In genomic region chr17:45734881-45735280, GRCm38 (mm10) we compare ENCODE assay signal across 9 mouse cellular contexts. TPM values are rescaled to one million over a fixed set of nuclear protein-coding genes. Genes with fewer than 3 reads are reported as not detected.
DNase-seq lines count a peak whose midpoint lies in the region; ATAC-seq and TF ChIP-seq lines count a peak whose summit lies in the region.
"Had no signal": no experiment of that assay in that cellular context is flagged by ENCODE, and none has a peak within 500 bp of the region (broad histone marks: within the 10 kb centered on the region; RNA-seq: fewer than 3 reads in every experiment).

No protein-coding gene starts in this region.

- ATAC-seq in heart, embryonic 12.5 days (ENCODE audit: insufficient number of reproducible peaks, low FRiP score), result no peak
- ATAC-seq in G1E (ENCODE audit: extremely low read depth, insufficient number of reproducible peaks, low FRiP score, poor library complexity, severe bottlenecking), result no peak
- ATAC-seq in forebrain, embryonic 13.5 days, result no peak
- no peak for ATAC-seq in liver, embryonic 13.5 days (ENCODE audit: low read depth)

- no peaks in the 10 kb centered on the region for H3K9me3 ChIP-seq in heart, embryonic 12.5 days (replicated peaks)
- no peaks in the 10 kb centered on the region for H3K9me3 ChIP-seq in G1E (replicated peaks)
- H3K9me3 ChIP-seq in forebrain, embryonic 13.5 days (replicated peaks), result no peaks in the 10 kb centered on the region
- H3K9me3 ChIP-seq in liver, embryonic 13.5 days (replicated peaks), result no peaks in the 10 kb centered on the region

- TF ChIP-seq CTCF in G1E (IDR thresholded peaks at IDR 0.05; ENCODE audit: low read depth, low read length), result no peak

- no peak overlapping the region for H3K4me2 ChIP-seq in heart, embryonic 12.5 days
- peak overlapping the region; percentile 78 for H3K4me2 ChIP-seq in forebrain, embryonic 13.5 days
- H3K4me2 ChIP-seq in liver, embryonic 13.5 days, result no peak overlapping the region

- DNase-seq in heart, postnatal 36 days, result no peak
- DNase-seq in G1E (ENCODE audit: low spot score), result peak; percentile 47
- peak; percentile 31 for DNase-seq in liver, embryonic 13.5 days
- DNase-seq in layer of hippocampus, adult 18-20 months (ENCODE audit: low spot score in 2 of 2), result no peak
- no peak for DNase-seq in left cerebral cortex, adult 9 months (ENCODE audit: low spot score in 2 of 2)
- no peak for DNase-seq in right cerebral cortex, postnatal 14 days

- 63% methylated on average over 4 of the region's 4 CpGs for WGBS in heart, embryonic 12.5 days
- 50% methylated on average over 4 of the region's 4 CpGs for WGBS in forebrain, embryonic 13.5 days
- WGBS in liver, embryonic 13.5 days (ENCODE audit: insufficient replicate concordance), result 74% methylated on average over 4 of the region's 4 CpGs

- intact Hi-C loops in heart, postnatal 36 days (cut with DNase I), result loop anchor here (1.0 to 5.0 kb wide), 3 partner anchors 81 to 517 kb away; partner anchors contain the start of genes Lrrc73 and Vegfa

- peaks cover 48% of the 10 kb centered on the region for H3K4me1 ChIP-seq in heart, embryonic 12.5 days (replicated peaks)
- H3K4me1 ChIP-seq in G1E (ENCODE audit: insufficient read depth, low read depth, low read length), result peaks cover 85% of the 10 kb centered on the region
- peaks cover 43% of the 10 kb centered on the region for H3K4me1 ChIP-seq in forebrain, embryonic 13.5 days
- peaks cover 48% of the 10 kb centered on the region for H3K4me1 ChIP-seq in liver, embryonic 13.5 days (replicated peaks)

- peak overlapping the region; percentile 61 for H3K27ac ChIP-seq in heart, embryonic 12.5 days (ENCODE audit: poor library complexity, severe bottlenecking)
- H3K27ac ChIP-seq in forebrain, embryonic 13.5 days, result peak overlapping the region; percentile 83
- H3K27ac ChIP-seq in liver, embryonic 13.5 days, result peak overlapping the region; percentile 74

- H3K9ac ChIP-seq in heart, embryonic 12.5 days, result no peak overlapping the region
- peak overlapping the region; percentile 68 for H3K9ac ChIP-seq in forebrain, embryonic 13.5 days
- H3K9ac ChIP-seq in liver, embryonic 13.5 days, result 0 out of 2 replicates have a peak overlapping the region, but pooled peaks have one; percentile 4

- no peak overlapping the region for H3K4me3 ChIP-seq in heart, embryonic 12.5 days
- peak overlapping the region; percentile 74 for H3K4me3 ChIP-seq in G1E (ENCODE audit: low read depth, low read length)
- no peak overlapping the region for H3K4me3 ChIP-seq in forebrain, embryonic 13.5 days
- H3K4me3 ChIP-seq in liver, embryonic 13.5 days (replicated peaks), result no peak overlapping the region

- H3K36me3 ChIP-seq in heart, embryonic 12.5 days, result no peaks in the 10 kb centered on the region
- peaks cover 12% of the 10 kb centered on the region for H3K36me3 ChIP-seq in G1E (replicated peaks)
- H3K36me3 ChIP-seq in forebrain, embryonic 13.5 days (ENCODE audit: poor library complexity, severe bottlenecking), result no peaks in the 10 kb centered on the region
- H3K36me3 ChIP-seq in liver, embryonic 13.5 days, result no peaks in the 10 kb centered on the region

- H3K27me3 ChIP-seq in heart, embryonic 12.5 days (replicated peaks), result peaks cover 24% of the 10 kb centered on the region
- H3K27me3 ChIP-seq in G1E (ENCODE audit: insufficient read depth, low read length), result no peaks in the 10 kb centered on the region; the same call in 1 of the 2 replicates
- H3K27me3 ChIP-seq in forebrain, embryonic 13.5 days, result peaks cover 20% of the 10 kb centered on the region; the same call in 1 of the 2 replicates
- H3K27me3 ChIP-seq in liver, embryonic 13.5 days, result peaks cover 43% of the 10 kb centered on the region

RNA-seq across cellular contexts. Expression of gene 1600014C23Rik, which starts 1.2 kb away (rescaled TPM):
- 0.61 TPM in 1 of 2 replicates, not detected in the other for polyA plus RNA-seq in heart, embryonic 12.5 days (2016; fragmentation: Nextera tagmentation; extraction: Ambion mirVana)
- total RNA-seq in heart, postnatal 36 days (2021), result not detected
- total RNA-seq in G1E (2014; fragmentation: Nextera tagmentation) (11.8 TPM in 1 of 2 replicates, not detected in the other), G1E (2017) (3.6 and 4.4 TPM in 2 replicates)
- polyA plus RNA-seq in G1E (2012), result 2.2 and 2.7 TPM in 2 replicates
- 0.48 TPM in 1 of 2 replicates, not detected in the other for polyA plus RNA-seq in forebrain, embryonic 13.5 days (2015; fragmentation: Nextera tagmentation; extraction: Ambion mirVana)
- polyA plus RNA-seq in liver, embryonic 13.5 days (2015; fragmentation: Nextera tagmentation; extraction: Ambion mirVana), result not detected in 2 replicates
- total RNA-seq in layer of hippocampus, adult 18-20 months (2021), result not detected
- total RNA-seq: left cerebral cortex, adult 18-20 months had no signal

RNA-seq across cellular contexts. Expression of gene Tmem63b, which starts 48.2 kb away (rescaled TPM):
- polyA plus RNA-seq in heart, embryonic 12.5 days (2016; fragmentation: Nextera tagmentation; extraction: Ambion mirVana), result 41.2 and 41.4 TPM in 2 replicates
- 10 to 100 TPM; 84.6 to 88.1 TPM for total RNA-seq in heart, postnatal 36 days (2021)
- total RNA-seq in G1E (2014; fragmentation: Nextera tagmentation) (22.6 and 25.0 TPM in 2 replicates), G1E (2017) (8.7 and 9.9 TPM in 2 replicates)
- polyA plus RNA-seq in G1E (2012), result 18.6 and 21.6 TPM in 2 replicates
- polyA plus RNA-seq in forebrain, embryonic 13.5 days (2015; fragmentation: Nextera tagmentation; extraction: Ambion mirVana), result 91.1 and 92.9 TPM in 2 replicates
- 7.7 and 8.3 TPM in 2 replicates for polyA plus RNA-seq in liver, embryonic 13.5 days (2015; fragmentation: Nextera tagmentation; extraction: Ambion mirVana)
- 100 to 1,000 TPM; 154 to 155 TPM for total RNA-seq in layer of hippocampus, adult 18-20 months (2021)

RNA-seq across cellular contexts. Expression of gene Mrpl14, which starts 48.8 kb away (rescaled TPM):
- polyA plus RNA-seq in heart, embryonic 12.5 days (2016; fragmentation: Nextera tagmentation; extraction: Ambion mirVana), result 128 and 129 TPM in 2 replicates
- total RNA-seq in heart, postnatal 36 days (2021), result 100 to 1,000 TPM; 140 to 155 TPM
- total RNA-seq in G1E (2014; fragmentation: Nextera tagmentation) (36.2 and 36.8 TPM in 2 replicates), G1E (2017) (17.3 and 29.6 TPM in 2 replicates)
- 237 and 310 TPM in 2 replicates for polyA plus RNA-seq in G1E (2012)
- 116 and 125 TPM in 2 replicates for polyA plus RNA-seq in forebrain, embryonic 13.5 days (2015; fragmentation: Nextera tagmentation; extraction: Ambion mirVana)
- polyA plus RNA-seq in liver, embryonic 13.5 days (2015; fragmentation: Nextera tagmentation; extraction: Ambion mirVana), result 123 and 133 TPM in 2 replicates
- total RNA-seq in layer of hippocampus, adult 18-20 months (2021), result 10 to 100 TPM; 37.2 to 42.5 TPM

Comparison
In these comparisons a context has a peak if more than half of its experiments do, and no peak if none do; other contexts are left out.
1. DNase-seq: peak in G1E (single experiment) and liver, embryonic 13.5 days (single experiment); none in heart, postnatal 36 days (0 of 2), layer of hippocampus, adult 18-20 months (0 of 2), left cerebral cortex, adult 9 months (0 of 2) and right cerebral cortex, postnatal 14 days (single experiment).
2. Peak in every context shown above with its lines, with median percentiles within 50 percentile points of each other: H3K27ac ChIP-seq.